ENCODE assay signal across 13 mouse cellular contexts in genomic region chr10:117441121-117441978, GRCm38 (mm10).
DNase-seq lines count a peak whose midpoint lies in the region; ATAC-seq and TF ChIP-seq lines count a peak whose summit lies in the region.
"Had no signal": no experiment of that assay in that cellular context is flagged by ENCODE, and none has a peak within 500 bp of the region (broad histone marks: within the 10 kb centered on the region; RNA-seq: fewer than 3 reads in every experiment).

No protein-coding gene starts in this region.

- no peaks in the 10 kb centered on the region for H3K36me3 ChIP-seq in heart, embryonic 12.5 days
- H3K36me3 ChIP-seq in heart, adult 2 months (ENCODE audit: control insufficient read depth, insufficient read depth, low read length): no peaks in the 10 kb centered on the region
- no peaks in the 10 kb centered on the region for H3K36me3 ChIP-seq in embryonic facial prominence, embryonic 13.5 days
- no peaks in the 10 kb centered on the region for H3K36me3 ChIP-seq in hindbrain, embryonic 13.5 days
- no peaks in the 10 kb centered on the region for H3K36me3 ChIP-seq in midbrain, embryonic 14.5 days (ENCODE audit: control insufficient read depth, insufficient read depth, low read length)
- H3K36me3 ChIP-seq: stomach, embryonic 15.5 days had no signal

- no peaks in the 10 kb centered on the region; the same call in 1 of the 2 replicates for H3K27me3 ChIP-seq in heart, embryonic 12.5 days (replicated peaks)
- H3K27me3 ChIP-seq in heart, adult 2 months (ENCODE audit: control insufficient read depth, insufficient read depth, low read length): no peaks in the 10 kb centered on the region
- H3K27me3 ChIP-seq in embryonic facial prominence, embryonic 13.5 days: peaks cover 1% of the 10 kb centered on the region; the same call in 1 of the 2 replicates
- H3K27me3 ChIP-seq in hindbrain, embryonic 13.5 days: peaks cover 9% of the 10 kb centered on the region
- peaks cover 10% of the 10 kb centered on the region; the same call in 1 of the 2 replicates for H3K27me3 ChIP-seq in midbrain, embryonic 14.5 days (ENCODE audit: control insufficient read depth, insufficient read depth, low read length)
- H3K27me3 ChIP-seq: megakaryocyte, embryonic 14.5 days; stomach, embryonic 15.5 days had no signal

- intact Hi-C loops in heart, adult 2 months (cut with DNase I): no loop called here
- intact Hi-C loops in gastrocnemius, postnatal 14 days (cut with DNase I; ENCODE audit: low total_unique reads): no loop called here

- no peak for DNase-seq in heart, adult 2 months
- peak; percentile 66 for DNase-seq in midbrain, embryonic 14.5 days
- no peak for DNase-seq in c-Kit-positive CD71-positive TER-119-positive erythroid progenitor cells, embryonic 14.5 days (ENCODE audit: low spot score)
- no peak for DNase-seq in gastrocnemius, postnatal 14 days
- DNase-seq in layer of hippocampus, postnatal 36 days: no peak
- DNase-seq: adrenal gland, postnatal 10 days; cerebellum, adult 18-20 months; kidney, adult 9 months had no signal

- TF ChIP-seq POLR2A in heart, adult 2 months (IDR thresholded peaks at IDR 0.05; ENCODE audit: insufficient read depth, low read depth, low read length): no peak

- no peak for TF ChIP-seq EP300 in heart, adult 2 months (IDR thresholded peaks at IDR 0.05; ENCODE audit: insufficient read depth, low read depth, low read length)

- ATAC-seq in heart, embryonic 12.5 days (ENCODE audit: insufficient number of reproducible peaks, low FRiP score): no peak
- ATAC-seq in embryonic facial prominence, embryonic 13.5 days (ENCODE audit: insufficient number of reproducible peaks, insufficient read depth, low FRiP score, low TSS enrichment, low read depth): no peak
- no peak; the same call in 1 of the 2 replicates for ATAC-seq in hindbrain, embryonic 13.5 days (ENCODE audit: low FRiP score)
- peak; percentile 48; the same call in 1 of the 2 replicates for ATAC-seq in midbrain, embryonic 14.5 days (ENCODE audit: low FRiP score, low TSS enrichment)

- no peak overlapping the region for H3K27ac ChIP-seq in heart, embryonic 12.5 days (ENCODE audit: poor library complexity, severe bottlenecking)
- H3K27ac ChIP-seq in heart, adult 2 months: no peak overlapping the region
- no peak overlapping the region for H3K27ac ChIP-seq in embryonic facial prominence, embryonic 13.5 days
- H3K27ac ChIP-seq in hindbrain, embryonic 13.5 days: no peak overlapping the region
- no peak overlapping the region for H3K27ac ChIP-seq in midbrain, embryonic 14.5 days (replicated peaks; ENCODE audit: low read depth, low read length)
- H3K27ac ChIP-seq: stomach, embryonic 15.5 days had no signal

- peaks cover 7% of the 10 kb centered on the region for H3K9me3 ChIP-seq in heart, embryonic 12.5 days (replicated peaks)
- H3K9me3 ChIP-seq in embryonic facial prominence, embryonic 13.5 days: 0 out of 2 replicates have a peak, but pooled peaks cover 9% of the 10 kb centered on the region
- H3K9me3 ChIP-seq in hindbrain, embryonic 13.5 days: peaks cover 3% of the 10 kb centered on the region; the same call in 1 of the 2 replicates
- H3K9me3 ChIP-seq in midbrain, embryonic 14.5 days (ENCODE audit: control insufficient read depth, low read length): no peaks in the 10 kb centered on the region; the same call in 1 of the 2 replicates
- H3K9me3 ChIP-seq: stomach, embryonic 15.5 days had no signal

- H3K4me3 ChIP-seq in heart, embryonic 12.5 days: no peak overlapping the region
- H3K4me3 ChIP-seq in heart, adult 2 months: no peak overlapping the region
- peak overlapping the region; percentile 24 for H3K4me3 ChIP-seq in embryonic facial prominence, embryonic 13.5 days
- H3K4me3 ChIP-seq in hindbrain, embryonic 13.5 days: no peak overlapping the region; the same call in 1 of the 2 replicates
- 0 out of 2 replicates have a peak overlapping the region, but pooled peaks have one; percentile 2 for H3K4me3 ChIP-seq in midbrain, embryonic 14.5 days (replicated peaks; ENCODE audit: low read depth, low read length)
- H3K4me3 ChIP-seq: megakaryocyte, embryonic 14.5 days; stomach, embryonic 15.5 days had no signal

- 42% methylated on average over 24 of the region's 24 CpGs for WGBS in heart, embryonic 12.5 days
- 51% methylated on average over 24 of the region's 24 CpGs for WGBS in heart, adult 2 months
- WGBS in embryonic facial prominence, embryonic 13.5 days: 16% methylated on average over 24 of the region's 24 CpGs
- 10% methylated on average over 24 of the region's 24 CpGs for WGBS in hindbrain, embryonic 13.5 days
- 3% methylated on average over 24 of the region's 24 CpGs for WGBS in midbrain, embryonic 14.5 days

- H3K79me2 ChIP-seq in heart, adult 2 months (replicated peaks; ENCODE audit: control insufficient read depth, insufficient read depth, low read length): no peaks in the 10 kb centered on the region

- peak overlapping the region; percentile 37; the same call in 1 of the 2 replicates for H3K4me2 ChIP-seq in heart, embryonic 12.5 days
- H3K4me2 ChIP-seq in embryonic facial prominence, embryonic 13.5 days: peak overlapping the region; percentile 56
- peak overlapping the region; percentile 46 for H3K4me2 ChIP-seq in hindbrain, embryonic 13.5 days
- peak overlapping the region; percentile 47 for H3K4me2 ChIP-seq in midbrain, embryonic 14.5 days (ENCODE audit: low read length)
- H3K4me2 ChIP-seq: stomach, embryonic 15.5 days had no signal

- no peaks in the 10 kb centered on the region for H3K4me1 ChIP-seq in heart, embryonic 12.5 days (replicated peaks)
- H3K4me1 ChIP-seq in heart, adult 2 months (ENCODE audit: control insufficient read depth, insufficient read depth, low read length): no peaks in the 10 kb centered on the region
- peaks cover 11% of the 10 kb centered on the region; the same call in 1 of the 2 replicates for H3K4me1 ChIP-seq in embryonic facial prominence, embryonic 13.5 days
- peaks cover 6% of the 10 kb centered on the region; the same call in 1 of the 2 replicates for H3K4me1 ChIP-seq in hindbrain, embryonic 13.5 days (replicated peaks)
- H3K4me1 ChIP-seq in midbrain, embryonic 14.5 days (ENCODE audit: control insufficient read depth, insufficient read depth, low read length): 0 out of 2 replicates have a peak, but pooled peaks cover 4% of the 10 kb centered on the region
- H3K4me1 ChIP-seq: stomach, embryonic 15.5 days had no signal

- TF ChIP-seq CTCF in heart, adult 2 months (IDR thresholded peaks at IDR 0.05): no peak

- no peak overlapping the region for H3K9ac ChIP-seq in heart, embryonic 12.5 days
- no peak overlapping the region for H3K9ac ChIP-seq in heart, adult 2 months (ENCODE audit: low read depth, low read length)
- H3K9ac ChIP-seq in embryonic facial prominence, embryonic 13.5 days: peak overlapping the region; percentile 38
- H3K9ac ChIP-seq in hindbrain, embryonic 13.5 days: peak overlapping the region; percentile 29; the same call in 1 of the 2 replicates
- H3K9ac ChIP-seq in midbrain, embryonic 14.5 days (replicated peaks; ENCODE audit: low read length): no peak overlapping the region; the same call in 1 of the 2 replicates
- H3K9ac ChIP-seq: stomach, embryonic 15.5 days had no signal

Comparison
In these comparisons a context has a peak if more than half of its experiments do, and no peak if none do; other contexts are left out.
1. H3K4me3 ChIP-seq: peak in embryonic facial prominence, embryonic 13.5 days (single experiment) and midbrain, embryonic 14.5 days (single experiment); none in heart, embryonic 12.5 days (single experiment), heart, adult 2 months (single experiment) and hindbrain, embryonic 13.5 days (single experiment).
2. H3K9ac ChIP-seq: peak in embryonic facial prominence, embryonic 13.5 days (single experiment) and hindbrain, embryonic 13.5 days (single experiment); none in heart, embryonic 12.5 days (single experiment), heart, adult 2 months (single experiment) and midbrain, embryonic 14.5 days (single experiment).
3. Peak in every context shown above with its lines, with median percentiles within 50 percentile points of each other: H3K4me2 ChIP-seq.